Mouse (Mus musculus) lung, postnatal 0 days (tissue): ENCODE data around the gene Fiz1.

Source experiments
- CTCF ChIP-seq: IDR thresholded peaks from 2 replicates; pipeline ENCODE4 v1.5.1; 2016; ENCODE audit warnings: antibody characterized with exemption, mild to moderate bottlenecking
- EP300 ChIP-seq: IDR thresholded peaks from 2 replicates; pipeline ENCODE4 v1.6.1; 2016; ENCODE audit warnings: antibody characterized with exemption, mild to moderate bottlenecking, control low read depth

- no peak for TF ChIP-seq CTCF
- no peak for TF ChIP-seq EP300
Observed at GRCm38 (mm10) chr7:4964988-4965387, 49.5 kb downstream of the Fiz1 start.
